Mouse (Mus musculus): Measurements from ENCODE around the gene Tnfrsf4. TPM values are rescaled to one million over a fixed set of nuclear protein-coding genes. Genes with fewer than 3 reads are reported as not detected.

Gene Tnfrsf4
- total and polyA plus RNA-seq, 2 experiments from 2014 or later: 0.49 to 2.6 TPM

- no peak for TF ChIP-seq CTCF (IDR thresholded peaks at IDR 0.05; ENCODE audit: low read depth)
- H3K4me3 ChIP-seq (ENCODE audit: low read length): no peak overlapping the region
- H3K36me3 ChIP-seq (ENCODE audit: insufficient read depth, low read length): no peaks in the 10 kb centered on the region
- WGBS: 82% methylated on average over 4 of the region's 4 CpGs
- no peak overlapping the region for H3K9ac ChIP-seq (replicated peaks; ENCODE audit: low read length)
- no peaks in the 10 kb centered on the region for H3K9me3 ChIP-seq (ENCODE audit: low read length)
- peaks cover 12% of the 10 kb centered on the region for H3K27me3 ChIP-seq (ENCODE audit: insufficient read depth, low read length)
- DNase-seq (ENCODE audit: low spot score) (no peak), ATAC-seq (no peak)
- H3K27ac ChIP-seq: peak overlapping the region; percentile 84; the same call in 1 of the 2 replicates
- 0 out of 2 replicates have a peak overlapping the region, but pooled peaks have one; percentile 81 for H3K4me2 ChIP-seq (ENCODE audit: low read depth, low read length)
- peaks cover 20% of the 10 kb centered on the region for H3K4me1 ChIP-seq (ENCODE audit: insufficient read depth, low read length)
These were observed 19.2 kb downstream of the Tnfrsf4 start for GRCm38 (mm10) chr4:156032856-156033255.

DNA sequence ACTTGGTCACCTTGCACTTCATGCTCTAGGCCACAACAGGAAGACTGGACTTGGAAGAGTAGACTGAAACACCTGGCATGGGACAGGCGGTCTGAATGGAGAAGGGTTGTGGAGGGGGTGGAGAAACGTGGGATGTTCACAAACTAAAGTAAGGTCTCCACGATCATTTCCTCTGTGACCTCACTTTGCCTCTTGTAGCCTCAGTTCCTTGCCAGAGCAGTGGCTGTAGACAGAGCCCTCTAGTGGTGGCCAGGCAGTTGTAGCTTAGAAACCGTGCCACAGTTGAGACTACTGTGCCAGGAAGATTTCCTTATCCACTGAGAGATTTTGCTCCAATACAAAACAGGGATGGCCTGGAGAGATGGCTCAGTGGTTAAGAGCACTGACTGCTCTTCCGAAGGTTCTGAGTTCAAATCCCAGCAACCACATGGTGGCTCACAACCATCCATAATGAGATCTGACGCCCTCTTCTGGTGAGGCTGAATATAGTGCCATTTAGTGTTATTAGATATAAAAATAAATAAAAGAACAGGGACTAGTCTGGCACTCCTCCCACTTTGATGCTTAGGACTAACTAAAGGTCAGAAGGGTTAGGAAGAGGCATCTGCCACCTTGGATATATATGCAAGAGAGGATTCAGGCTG, 20.0 kb downstream of the Tnfrsf4 start:
- Histone ChIP-seq H3K9me3 (ENCODE audit: low read length) (no peaks in the 10 kb centered on the region), H3K4me1 (ENCODE audit: insufficient read depth, low read length) (peaks cover 20% of the 10 kb centered on the region), H3K4me2 (ENCODE audit: low read depth, low read length) (no peak overlapping the region), H3K27me3 (ENCODE audit: insufficient read depth, low read length) (peaks cover 12% of the 10 kb centered on the region), H3K4me3 (ENCODE audit: low read length) (no peak overlapping the region), H3K9ac (replicated peaks; ENCODE audit: low read length) (no peak overlapping the region), H3K27ac (no peak overlapping the region), H3K36me3 (ENCODE audit: insufficient read depth, low read length) (no peaks in the 10 kb centered on the region)
- no peak for ATAC-seq
- peak; percentile 58 for DNase-seq (ENCODE audit: low spot score)
- peak; percentile 72 for TF ChIP-seq CTCF (IDR thresholded peaks at IDR 0.05; ENCODE audit: low read depth)
- 48% methylated on average over 6 of the region's 6 CpGs for WGBS

DNA sequence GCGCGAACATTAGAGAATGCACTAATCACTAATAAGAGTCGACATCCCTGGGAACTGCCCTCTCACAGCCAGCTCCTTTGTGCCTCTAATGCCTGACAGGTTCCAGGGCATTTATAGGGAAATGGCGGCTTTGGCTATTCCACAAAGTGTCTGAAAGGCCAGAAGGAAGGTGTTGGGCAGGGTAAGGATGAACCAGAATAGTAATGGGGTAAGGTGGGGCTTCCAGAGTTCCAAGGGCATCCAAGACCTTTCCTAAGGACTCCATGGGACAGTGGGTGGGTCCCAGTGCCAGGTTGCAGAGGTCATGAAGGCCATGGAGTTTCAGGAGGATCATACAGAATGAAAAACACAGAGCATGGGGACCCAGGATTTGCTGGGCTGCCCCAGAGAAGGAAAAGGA, 20.7 kb downstream of the Tnfrsf4 start:
- H3K4me3 ChIP-seq (ENCODE audit: low read length): no peak overlapping the region

GRCm38 (mm10) chr4:156034901-156035300, 21.3 kb downstream of the Tnfrsf4 start:
- Histone ChIP-seq H3K9me3 (ENCODE audit: low read length) (no peaks in the 10 kb centered on the region), H3K4me3 (ENCODE audit: low read length) (peak overlapping the region; percentile 30), H3K9ac (replicated peaks; ENCODE audit: low read length) (peak overlapping the region; percentile 21; the same call in 1 of the 2 replicates), H3K4me1 (ENCODE audit: insufficient read depth, low read length) (peaks cover 20% of the 10 kb centered on the region), H3K27me3 (ENCODE audit: insufficient read depth, low read length) (peaks cover 12% of the 10 kb centered on the region), H3K4me2 (ENCODE audit: low read depth, low read length) (peak overlapping the region; percentile 46), H3K27ac (no peak overlapping the region), H3K36me3 (ENCODE audit: insufficient read depth, low read length) (no peaks in the 10 kb centered on the region)
- WGBS: 2% methylated on average over 25 of the region's 25 CpGs
- no peak for TF ChIP-seq CTCF (IDR thresholded peaks at IDR 0.05; ENCODE audit: low read depth)
- ATAC-seq (no peak), DNase-seq (ENCODE audit: low spot score) (no peak)

More for the DNA sequence above, 20.7 kb downstream of the Tnfrsf4 start:
- Histone ChIP-seq H3K36me3 (ENCODE audit: insufficient read depth, low read length) (no peaks in the 10 kb centered on the region), H3K27ac (no peak overlapping the region), H3K27me3 (ENCODE audit: insufficient read depth, low read length) (peaks cover 12% of the 10 kb centered on the region), H3K4me2 (ENCODE audit: low read depth, low read length) (peak overlapping the region; percentile 46; the same call in 1 of the 2 replicates), H3K9ac (replicated peaks; ENCODE audit: low read length) (no peak overlapping the region), H3K9me3 (ENCODE audit: low read length) (no peaks in the 10 kb centered on the region), H3K4me1 (ENCODE audit: insufficient read depth, low read length) (peaks cover 20% of the 10 kb centered on the region)
- 56% methylated on average over 4 of the region's 4 CpGs for WGBS
- TF ChIP-seq CTCF (IDR thresholded peaks at IDR 0.05; ENCODE audit: low read depth): no peak
- DNase-seq (ENCODE audit: low spot score) (no peak), ATAC-seq (no peak)

DNA sequence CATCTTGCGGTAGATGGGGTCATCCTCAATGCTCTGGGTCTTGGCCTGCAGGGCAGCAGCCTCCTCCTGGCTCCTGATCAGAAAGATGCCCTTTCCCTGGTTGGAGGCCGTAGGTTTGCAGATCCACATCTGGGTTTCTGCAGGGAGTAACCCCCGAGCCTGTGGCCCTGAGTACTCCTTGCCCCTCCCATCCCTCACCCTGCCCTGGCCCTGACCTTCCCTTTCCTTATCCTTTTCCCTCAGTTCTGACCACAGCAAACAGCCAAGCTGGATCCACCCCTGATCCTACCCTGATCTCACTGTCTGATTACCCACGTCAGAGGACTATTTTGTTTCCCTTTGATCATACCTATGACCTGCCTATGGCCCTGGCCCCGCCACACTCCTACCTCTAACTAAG, 31.1 kb downstream of the Tnfrsf4 start:
- DNase-seq (ENCODE audit: low spot score): no peak
- Histone ChIP-seq H3K9me3 (ENCODE audit: low read length) (no peaks in the 10 kb centered on the region), H3K4me2 (ENCODE audit: low read depth, low read length) (no peak overlapping the region), H3K9ac (replicated peaks; ENCODE audit: low read length) (no peak overlapping the region), H3K4me3 (ENCODE audit: low read length) (no peak overlapping the region), H3K4me1 (ENCODE audit: insufficient read depth, low read length) (no peaks in the 10 kb centered on the region), H3K27ac (no peak overlapping the region), H3K27me3 (ENCODE audit: insufficient read depth, low read length) (no peaks in the 10 kb centered on the region), H3K36me3 (ENCODE audit: insufficient read depth, low read length) (no peaks in the 10 kb centered on the region)
- 77% methylated on average over 5 of the region's 5 CpGs for WGBS
- no peak for ATAC-seq
- no peak for TF ChIP-seq CTCF (IDR thresholded peaks at IDR 0.05; ENCODE audit: low read depth)

DNA sequence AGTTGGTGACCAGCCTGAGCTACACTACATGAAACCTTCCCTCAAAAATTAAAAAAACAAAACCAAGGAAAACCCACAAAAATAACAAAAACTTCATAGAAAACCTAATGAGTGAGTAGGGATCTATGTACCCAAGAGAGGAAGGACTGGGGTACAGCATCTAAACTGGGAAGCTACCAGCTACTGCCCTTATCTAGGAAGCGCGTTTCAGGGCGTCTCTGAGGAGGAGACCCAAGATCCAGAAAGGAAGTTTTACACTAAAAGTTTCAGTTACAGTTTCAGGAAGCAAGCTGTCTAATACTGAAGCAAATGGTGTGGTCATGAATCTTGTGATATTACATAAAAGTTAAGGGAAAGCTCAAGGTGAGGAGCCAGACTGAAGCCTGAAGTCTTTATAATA, 36.1 kb downstream of the Tnfrsf4 start:
- H3K4me2 ChIP-seq (ENCODE audit: low read depth, low read length): no peak overlapping the region
- H3K27me3 ChIP-seq (ENCODE audit: insufficient read depth, low read length): no peaks in the 10 kb centered on the region
- H3K9me3 ChIP-seq (ENCODE audit: low read length): no peaks in the 10 kb centered on the region
- no peak for DNase-seq (ENCODE audit: low spot score)
- no peak for ATAC-seq
- no peaks in the 10 kb centered on the region for H3K36me3 ChIP-seq (ENCODE audit: insufficient read depth, low read length)
- WGBS: 84% methylated on average over 3 of the region's 3 CpGs
- no peak overlapping the region for H3K9ac ChIP-seq (replicated peaks; ENCODE audit: low read length)
- no peak for TF ChIP-seq CTCF (IDR thresholded peaks at IDR 0.05; ENCODE audit: low read depth)
- H3K4me1 ChIP-seq (ENCODE audit: insufficient read depth, low read length): no peaks in the 10 kb centered on the region
- no peak overlapping the region for H3K27ac ChIP-seq
- H3K4me3 ChIP-seq (ENCODE audit: low read length): no peak overlapping the region

- 67% methylated on average over 6 of the region's 6 CpGs for WGBS
- no peak for TF ChIP-seq CTCF (IDR thresholded peaks at IDR 0.05; ENCODE audit: low read depth)
These were observed 36.8 kb downstream of the Tnfrsf4 start for GRCm38 (mm10) chr4:156050391-156050980.

More at GRCm38 (mm10) chr4:156050391-156050980, 36.8 kb downstream of the Tnfrsf4 start:
- Histone ChIP-seq H3K27ac (no peak overlapping the region), H3K4me1 (ENCODE audit: insufficient read depth, low read length) (no peaks in the 10 kb centered on the region), H3K9me3 (ENCODE audit: low read length) (no peaks in the 10 kb centered on the region), H3K9ac (replicated peaks; ENCODE audit: low read length) (no peak overlapping the region), H3K4me3 (ENCODE audit: low read length) (no peak overlapping the region), H3K36me3 (ENCODE audit: insufficient read depth, low read length) (no peaks in the 10 kb centered on the region), H3K27me3 (ENCODE audit: insufficient read depth, low read length) (no peaks in the 10 kb centered on the region), H3K4me2 (ENCODE audit: low read depth, low read length) (no peak overlapping the region)
- ATAC-seq (peak; percentile 35; the same call in 1 of the 2 replicates), DNase-seq (ENCODE audit: low spot score) (peak; percentile 14)

Data from hindbrain, postnatal 0 days (tissue).